Mouse (Mus musculus): ENCODE data around the gene Jmjd7. TPM values are rescaled to one million over a fixed set of nuclear protein-coding genes. Genes with fewer than 3 reads are reported as not detected.

Gene Jmjd7
- total RNA-seq, 1 experiment from 2014 or later, result 3.5 TPM

GRCm38 (mm10) chr2:120049632-120050274 is 22.5 kb downstream of the Jmjd7 start:
- 0 out of 2 replicates have a peak, but pooled peaks have one; percentile 20 for ATAC-seq (replicated peaks; ENCODE audit: insufficient number of reproducible peaks, low FRiP score, low TSS enrichment, poor library complexity, severe bottlenecking)

GRCm38 (mm10) chr2:120051405-120051804 is 24.1 kb downstream of the Jmjd7 start:
- ATAC-seq (replicated peaks; ENCODE audit: insufficient number of reproducible peaks, low FRiP score, low TSS enrichment, poor library complexity, severe bottlenecking), result no peak

- ATAC-seq (replicated peaks; ENCODE audit: insufficient number of reproducible peaks, low FRiP score, low TSS enrichment, poor library complexity, severe bottlenecking), result no peak
These were observed 27.7 kb downstream of the Jmjd7 start for GRCm38 (mm10) chr2:120054771-120055552.

GRCm38 (mm10) chr2:120055923-120056322 is 28.6 kb downstream of the Jmjd7 start:
- ATAC-seq (replicated peaks; ENCODE audit: insufficient number of reproducible peaks, low FRiP score, low TSS enrichment, poor library complexity, severe bottlenecking), result no peak

- ATAC-seq (replicated peaks; ENCODE audit: insufficient number of reproducible peaks, low FRiP score, low TSS enrichment, poor library complexity, severe bottlenecking), result no peak
These were observed 31.5 kb downstream of the Jmjd7 start for GRCm38 (mm10) chr2:120058818-120059217.

- ATAC-seq (replicated peaks; ENCODE audit: insufficient number of reproducible peaks, low FRiP score, low TSS enrichment, poor library complexity, severe bottlenecking), result no peak
These were observed 32.2 kb downstream of the Jmjd7 start for GRCm38 (mm10) chr2:120059466-120059865.

GRCm38 (mm10) chr2:120060190-120060589 is 32.9 kb downstream of the Jmjd7 start:
- no peak for ATAC-seq (replicated peaks; ENCODE audit: insufficient number of reproducible peaks, low FRiP score, low TSS enrichment, poor library complexity, severe bottlenecking)

GRCm38 (mm10) chr2:120060651-120061050 is 33.4 kb downstream of the Jmjd7 start:
- ATAC-seq (replicated peaks; ENCODE audit: insufficient number of reproducible peaks, low FRiP score, low TSS enrichment, poor library complexity, severe bottlenecking), result no peak

- no peak for ATAC-seq (replicated peaks; ENCODE audit: insufficient number of reproducible peaks, low FRiP score, low TSS enrichment, poor library complexity, severe bottlenecking)
These were observed 35.0 kb downstream of the Jmjd7 start for GRCm38 (mm10) chr2:120062248-120062647.

GRCm38 (mm10) chr2:120064639-120065038 is 37.4 kb downstream of the Jmjd7 start:
- no peak for ATAC-seq (replicated peaks; ENCODE audit: insufficient number of reproducible peaks, low FRiP score, low TSS enrichment, poor library complexity, severe bottlenecking)

GRCm38 (mm10) chr2:120065243-120065642 is 38.0 kb downstream of the Jmjd7 start:
- ATAC-seq (replicated peaks; ENCODE audit: insufficient number of reproducible peaks, low FRiP score, low TSS enrichment, poor library complexity, severe bottlenecking), result no peak

- no peak for ATAC-seq (replicated peaks; ENCODE audit: insufficient number of reproducible peaks, low FRiP score, low TSS enrichment, poor library complexity, severe bottlenecking)
These were observed 38.9 kb downstream of the Jmjd7 start for GRCm38 (mm10) chr2:120066224-120066623.

- no peak for ATAC-seq (replicated peaks; ENCODE audit: insufficient number of reproducible peaks, low FRiP score, low TSS enrichment, poor library complexity, severe bottlenecking)
These were observed 41.5 kb downstream of the Jmjd7 start for GRCm38 (mm10) chr2:120068555-120069465.

- ATAC-seq (replicated peaks; ENCODE audit: insufficient number of reproducible peaks, low FRiP score, low TSS enrichment, poor library complexity, severe bottlenecking), result no peak
These were observed 42.2 kb downstream of the Jmjd7 start for GRCm38 (mm10) chr2:120069466-120069990.

- no peak for ATAC-seq (replicated peaks; ENCODE audit: insufficient number of reproducible peaks, low FRiP score, low TSS enrichment, poor library complexity, severe bottlenecking)
These were observed 46.8 kb downstream of the Jmjd7 start for GRCm38 (mm10) chr2:120074096-120074495.

- no peak for ATAC-seq (replicated peaks; ENCODE audit: insufficient number of reproducible peaks, low FRiP score, low TSS enrichment, poor library complexity, severe bottlenecking)
These were observed 48.9 kb downstream of the Jmjd7 start for GRCm38 (mm10) chr2:120076076-120076705.
